Mouse (Mus musculus): ENCODE measurements around the gene Pcbd1. TPM values are rescaled to one million over a fixed set of nuclear protein-coding genes. Genes with fewer than 3 reads are reported as not detected.

The Pcbd1 gene
- polyA plus RNA-seq, 1 experiment = not detected

DNA sequence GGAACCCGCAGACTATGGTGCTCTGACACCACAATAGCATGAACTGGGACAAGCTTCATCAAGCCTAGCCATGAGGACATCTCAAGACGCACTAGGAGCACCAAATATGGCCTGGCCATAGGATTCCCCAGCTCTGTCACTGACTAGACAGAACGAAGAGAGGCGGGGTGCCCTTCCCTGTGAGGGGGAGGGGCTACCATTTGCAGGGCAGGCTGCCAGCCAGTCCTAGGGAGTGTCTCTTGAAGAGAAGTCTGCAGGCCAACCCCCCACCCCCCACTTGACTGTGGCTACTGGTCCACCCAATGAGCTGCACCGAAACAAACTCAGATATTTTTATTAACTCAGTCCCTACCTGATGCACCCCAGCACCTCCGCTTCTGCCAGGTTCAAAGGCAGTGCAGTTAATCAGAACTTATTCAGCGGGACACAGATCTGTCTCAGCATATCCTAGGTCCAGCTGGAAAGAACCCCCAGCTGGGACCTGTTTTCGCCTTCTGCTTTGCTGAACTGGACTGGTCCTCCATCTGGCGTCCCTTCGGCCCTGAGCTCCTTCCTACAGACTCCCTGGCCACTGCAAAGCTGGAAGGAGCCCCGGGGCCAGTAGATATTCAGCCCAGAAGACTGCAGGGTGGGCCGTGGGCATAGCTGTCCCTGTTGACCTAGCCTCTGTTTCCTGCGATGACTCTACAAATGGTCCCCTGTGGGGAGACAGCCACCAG is 23.7 kb upstream of the Pcbd1 start:
- TF ChIP-seq CTCF (IDR thresholded peaks at IDR 0.05; ENCODE audit: low read depth, low read length) = no peak
- TF ChIP-seq POLR2A (IDR thresholded peaks at IDR 0.05; ENCODE audit: borderline replicate concordance, low read depth, low read length) = no peak
- no peak overlapping the region for H3K4me3 ChIP-seq (ENCODE audit: insufficient read depth, low read length)
- H3K27ac ChIP-seq (ENCODE audit: insufficient read depth, low read depth, low read length) = no peak overlapping the region
- H3K4me1 ChIP-seq (ENCODE audit: control insufficient read depth, insufficient read depth, low read length) = peaks cover 5% of the 10 kb centered on the region; the same call in 1 of the 2 replicates

DNA sequence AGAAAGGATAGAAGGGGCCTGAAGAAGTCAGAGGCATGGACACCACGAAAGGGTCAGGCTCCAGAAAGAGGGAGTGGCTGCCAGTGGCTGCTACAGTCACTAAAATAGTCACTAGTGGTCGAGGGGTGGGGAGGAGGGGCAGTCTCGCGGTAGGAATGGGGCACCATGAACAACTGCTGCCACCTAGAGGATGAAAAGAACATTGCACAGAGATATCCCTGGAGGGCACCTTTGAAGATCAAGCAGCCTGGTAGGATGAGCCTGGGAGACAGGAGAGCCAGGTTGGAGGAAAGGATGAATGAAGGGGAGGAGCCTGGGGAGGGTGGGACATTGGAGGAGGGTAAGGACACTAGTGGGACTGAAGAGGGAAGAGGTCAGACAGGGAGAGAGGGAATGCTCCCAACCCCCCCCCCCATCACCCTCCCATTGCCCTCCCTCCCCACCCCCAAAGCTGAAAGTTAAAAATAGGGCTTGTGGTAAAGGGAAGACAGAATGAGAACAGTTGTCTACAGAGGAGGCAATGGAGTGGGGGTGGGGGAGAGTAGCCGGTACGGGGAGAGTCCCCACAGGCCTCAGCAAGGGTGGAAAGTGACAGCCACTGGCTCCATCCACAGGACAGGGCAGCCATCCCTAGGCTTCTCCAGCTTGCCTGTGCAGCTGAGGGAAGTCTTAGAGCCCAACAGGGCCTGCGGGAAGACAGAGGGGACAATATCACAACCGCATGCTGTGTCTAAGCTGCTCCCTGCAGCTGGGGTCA is 20.5 kb upstream of the Pcbd1 start:
- Histone ChIP-seq H3K4me3 (ENCODE audit: insufficient read depth, low read length) (no peak overlapping the region), H3K27ac (ENCODE audit: insufficient read depth, low read depth, low read length) (no peak overlapping the region), H3K4me1 (ENCODE audit: control insufficient read depth, insufficient read depth, low read length) (peaks cover 6% of the 10 kb centered on the region; the same call in 1 of the 2 replicates)
- TF ChIP-seq POLR2A (IDR thresholded peaks at IDR 0.05; ENCODE audit: borderline replicate concordance, low read depth, low read length) (no peak), CTCF (IDR thresholded peaks at IDR 0.05; ENCODE audit: low read depth, low read length) (peak; percentile 80; the same call in 1 of the 2 replicates)

DNA sequence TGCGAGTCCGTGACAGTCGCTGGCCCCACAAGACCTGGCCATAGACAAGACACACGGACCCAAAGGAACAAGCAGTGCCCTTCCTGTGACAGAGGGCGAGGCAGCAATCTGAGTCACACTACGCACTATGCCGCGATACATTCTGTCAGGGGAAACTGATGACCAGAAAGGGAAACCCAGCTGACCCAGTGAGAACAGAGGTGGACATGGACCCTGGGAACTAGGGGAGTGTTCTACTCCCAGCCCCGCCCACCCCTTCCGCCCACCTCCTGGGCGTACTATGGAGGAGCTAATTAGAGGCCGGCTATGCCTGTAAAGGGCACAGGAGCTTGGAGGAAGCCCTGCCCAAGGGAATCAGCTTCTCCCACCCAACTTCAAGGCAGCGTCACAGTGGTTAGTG is 19.9 kb upstream of the Pcbd1 start:
- H3K27ac ChIP-seq (ENCODE audit: insufficient read depth, low read depth, low read length) = no peak overlapping the region
- TF ChIP-seq CTCF (IDR thresholded peaks at IDR 0.05; ENCODE audit: low read depth, low read length) (no peak), POLR2A (IDR thresholded peaks at IDR 0.05; ENCODE audit: borderline replicate concordance, low read depth, low read length) (no peak)
- H3K4me1 ChIP-seq (ENCODE audit: control insufficient read depth, insufficient read depth, low read length) = peaks cover 6% of the 10 kb centered on the region; the same call in 1 of the 2 replicates
- no peak overlapping the region for H3K4me3 ChIP-seq (ENCODE audit: insufficient read depth, low read length)

DNA sequence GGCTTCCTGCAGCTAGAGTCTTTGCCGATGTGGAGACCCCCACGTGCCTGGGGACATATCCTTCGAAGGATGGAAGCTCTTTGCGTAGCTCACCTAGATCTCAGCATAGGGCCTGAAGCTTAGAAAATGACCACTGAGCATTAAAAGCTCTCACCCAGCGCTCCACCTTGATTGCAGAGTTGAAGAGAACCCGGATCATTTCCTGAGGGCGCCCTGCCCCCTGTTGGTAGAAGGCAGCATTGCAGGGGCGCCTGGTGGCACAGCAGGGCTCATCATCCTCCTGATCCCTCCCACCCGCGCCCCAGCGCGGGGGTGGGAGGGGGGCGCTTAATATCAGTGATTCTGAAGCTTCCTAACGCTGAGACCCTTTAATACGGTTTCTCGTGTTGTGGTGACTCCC is 16.8 kb upstream of the Pcbd1 start:
- H3K27ac ChIP-seq (ENCODE audit: insufficient read depth, low read depth, low read length) = no peak overlapping the region

DNA sequence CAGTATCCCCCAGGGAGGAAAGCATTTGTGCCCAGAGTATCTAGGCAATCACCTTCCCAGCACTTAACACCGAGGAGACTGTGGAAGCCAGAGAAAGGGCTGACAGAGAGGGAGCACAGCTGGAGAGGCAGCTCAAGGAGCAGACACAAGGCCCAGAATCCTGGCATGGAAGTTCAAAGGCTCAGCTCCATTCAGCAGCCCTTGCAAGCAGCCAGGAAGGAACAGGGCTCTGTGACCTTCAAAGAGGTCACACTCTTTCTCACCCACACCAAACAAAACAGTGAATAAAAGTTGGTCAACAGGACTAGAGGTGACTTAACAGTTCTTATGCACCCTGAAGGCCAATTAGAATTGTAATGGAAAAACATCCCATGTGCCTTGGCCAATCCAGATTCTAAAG is 14.5 kb upstream of the Pcbd1 start:
- Histone ChIP-seq H3K4me1 (ENCODE audit: control insufficient read depth, insufficient read depth, low read length) (0 out of 2 replicates have a peak, but pooled peaks cover 2% of the 10 kb centered on the region), H3K27ac (ENCODE audit: insufficient read depth, low read depth, low read length) (no peak overlapping the region), H3K4me3 (ENCODE audit: insufficient read depth, low read length) (no peak overlapping the region)
- no peak for TF ChIP-seq POLR2A (IDR thresholded peaks at IDR 0.05; ENCODE audit: borderline replicate concordance, low read depth, low read length)
- TF ChIP-seq CTCF (IDR thresholded peaks at IDR 0.05; ENCODE audit: low read depth, low read length) = no peak

More for the DNA sequence above, 16.8 kb upstream of the Pcbd1 start:
- peak; percentile 93 for TF ChIP-seq CTCF (IDR thresholded peaks at IDR 0.05; ENCODE audit: low read depth, low read length)
- TF ChIP-seq POLR2A (IDR thresholded peaks at IDR 0.05; ENCODE audit: borderline replicate concordance, low read depth, low read length) = no peak
- H3K4me1 ChIP-seq (ENCODE audit: control insufficient read depth, insufficient read depth, low read length) = peaks cover 2% of the 10 kb centered on the region; the same call in 1 of the 2 replicates
- H3K4me3 ChIP-seq (ENCODE audit: insufficient read depth, low read length) = no peak overlapping the region

DNA sequence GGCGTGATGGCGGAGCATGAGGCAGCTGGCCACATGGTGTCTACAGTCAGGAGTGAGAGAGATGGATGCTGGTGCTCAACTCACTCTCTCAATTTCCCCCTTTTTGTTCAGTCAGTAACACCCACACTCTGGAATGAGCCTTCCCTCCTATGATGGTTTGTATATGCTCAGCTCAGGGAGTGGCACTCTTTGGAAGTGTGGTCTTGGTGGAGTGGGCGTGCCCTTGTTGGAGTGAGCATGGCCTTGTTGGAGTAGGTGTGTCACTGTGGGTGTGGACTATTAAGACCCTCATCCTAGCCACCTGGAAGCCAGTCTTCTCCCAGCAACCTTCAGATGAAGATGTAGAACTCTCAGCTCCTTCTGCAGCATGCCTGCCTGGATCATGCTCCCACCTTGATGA is 13.5 kb upstream of the Pcbd1 start:
- Histone ChIP-seq H3K4me1 (ENCODE audit: control insufficient read depth, insufficient read depth, low read length) (0 out of 2 replicates have a peak, but pooled peaks cover 2% of the 10 kb centered on the region), H3K4me3 (ENCODE audit: insufficient read depth, low read length) (no peak overlapping the region), H3K27ac (ENCODE audit: insufficient read depth, low read depth, low read length) (no peak overlapping the region)
- no peak for TF ChIP-seq CTCF (IDR thresholded peaks at IDR 0.05; ENCODE audit: low read depth, low read length)
- TF ChIP-seq POLR2A (IDR thresholded peaks at IDR 0.05; ENCODE audit: borderline replicate concordance, low read depth, low read length) = no peak

DNA sequence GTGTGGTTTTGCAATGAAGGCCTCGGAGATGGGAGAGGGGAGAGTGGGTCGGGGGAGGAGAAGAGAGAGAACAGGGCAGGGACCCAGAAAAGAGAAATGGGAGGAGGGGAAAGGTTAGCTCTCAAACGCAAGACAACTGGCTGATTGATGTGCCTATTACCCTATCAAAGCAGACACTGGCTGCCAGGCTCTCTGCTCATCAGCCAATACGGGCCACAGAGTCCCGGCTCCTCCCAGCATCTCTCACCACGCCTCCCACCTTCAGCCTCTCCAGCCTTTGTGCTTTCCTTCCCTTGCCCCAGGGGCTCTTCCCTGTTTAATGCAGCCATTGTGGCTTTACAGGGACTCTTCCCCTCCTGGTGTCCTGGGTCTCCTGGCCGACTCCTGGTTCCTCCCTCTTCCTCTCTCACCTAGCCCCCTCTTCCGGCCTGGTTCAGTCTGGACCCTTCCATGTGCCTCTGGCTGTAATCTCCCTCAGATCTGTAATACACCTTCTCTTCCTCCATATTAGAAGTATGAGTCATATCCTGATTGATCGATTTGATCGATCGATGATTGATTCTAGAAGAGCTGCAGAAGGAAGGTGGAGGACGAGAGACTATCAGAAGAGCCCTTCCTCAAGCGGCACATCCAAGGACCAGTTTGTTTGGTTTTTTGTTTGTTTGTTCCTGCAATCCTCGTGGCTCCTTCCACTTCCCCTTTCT is 8.8 kb upstream of the Pcbd1 start:
- Histone ChIP-seq H3K4me3 (ENCODE audit: insufficient read depth, low read length) (no peak overlapping the region), H3K4me1 (ENCODE audit: control insufficient read depth, insufficient read depth, low read length) (no peaks in the 10 kb centered on the region), H3K27ac (ENCODE audit: insufficient read depth, low read depth, low read length) (no peak overlapping the region)
- TF ChIP-seq POLR2A (IDR thresholded peaks at IDR 0.05; ENCODE audit: borderline replicate concordance, low read depth, low read length) = no peak

DNA sequence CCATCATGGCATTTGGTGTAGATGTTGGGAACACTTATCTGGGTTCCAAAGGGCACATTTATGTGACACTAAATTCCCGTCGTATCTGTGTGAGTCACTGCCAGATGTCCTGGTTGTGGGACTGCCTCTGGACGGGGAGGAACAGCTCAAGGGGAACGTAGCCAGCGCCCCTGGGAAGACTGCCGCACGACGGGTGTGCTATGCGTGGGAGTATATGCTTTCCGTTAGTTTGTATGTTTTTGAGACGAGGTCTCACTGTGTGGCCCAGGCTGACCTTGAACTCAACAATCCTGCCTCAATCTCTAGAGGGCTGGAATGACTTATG is 8.2 kb upstream of the Pcbd1 start:
- Histone ChIP-seq H3K27ac (ENCODE audit: insufficient read depth, low read depth, low read length) (no peak overlapping the region), H3K4me3 (ENCODE audit: insufficient read depth, low read length) (no peak overlapping the region), H3K4me1 (ENCODE audit: control insufficient read depth, insufficient read depth, low read length) (no peaks in the 10 kb centered on the region)
- no peak for TF ChIP-seq POLR2A (IDR thresholded peaks at IDR 0.05; ENCODE audit: borderline replicate concordance, low read depth, low read length)
- no peak for TF ChIP-seq CTCF (IDR thresholded peaks at IDR 0.05; ENCODE audit: low read depth, low read length)

DNA sequence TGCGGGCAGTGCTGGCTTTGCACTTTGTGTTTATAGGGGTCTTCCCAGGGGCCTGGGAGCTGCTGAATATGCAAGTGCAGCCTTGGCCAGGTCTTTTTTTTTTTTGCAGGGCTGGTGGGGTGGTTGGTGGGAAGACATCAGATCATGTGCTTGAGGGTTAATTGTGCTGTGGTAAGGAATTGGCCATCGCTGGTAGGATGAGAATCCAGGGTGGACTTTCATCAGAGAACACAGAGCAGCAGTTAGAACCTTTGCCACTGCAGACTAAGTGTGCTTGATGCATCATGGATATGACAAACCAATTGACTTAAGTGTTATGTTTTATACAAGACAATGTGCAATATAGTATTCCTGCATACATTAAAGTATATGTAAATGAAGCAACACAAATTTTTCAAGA is 3.8 kb upstream of the Pcbd1 start:
- TF ChIP-seq POLR2A (IDR thresholded peaks at IDR 0.05; ENCODE audit: borderline replicate concordance, low read depth, low read length) = no peak
- TF ChIP-seq CTCF (IDR thresholded peaks at IDR 0.05; ENCODE audit: low read depth, low read length) = no peak
- Histone ChIP-seq H3K4me1 (ENCODE audit: control insufficient read depth, insufficient read depth, low read length) (no peaks in the 10 kb centered on the region), H3K27ac (ENCODE audit: insufficient read depth, low read depth, low read length) (no peak overlapping the region), H3K4me3 (ENCODE audit: insufficient read depth, low read length) (no peak overlapping the region)

DNA sequence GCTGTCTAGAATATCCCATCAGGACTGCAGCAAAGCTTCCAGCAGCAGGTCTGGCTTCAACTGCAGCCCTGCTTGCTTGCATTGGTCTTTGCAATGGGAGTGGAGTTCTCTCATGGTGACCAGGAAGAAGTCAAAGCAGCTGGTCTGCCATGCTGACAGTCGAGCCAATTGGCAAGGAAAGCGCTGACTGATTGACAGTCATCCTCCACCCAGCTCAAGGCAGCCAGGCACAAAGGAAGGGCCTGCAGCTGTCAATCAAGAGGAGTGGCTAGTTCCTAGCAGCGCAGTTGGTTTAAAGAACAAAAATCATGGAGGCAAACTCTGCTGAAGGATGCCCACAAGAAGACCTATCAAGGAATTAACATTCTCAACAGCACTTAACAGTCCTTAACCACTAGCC is 2.6 kb upstream of the Pcbd1 start:
- no peak overlapping the region for H3K4me3 ChIP-seq (ENCODE audit: insufficient read depth, low read length)

More for the DNA sequence above, 2.6 kb upstream of the Pcbd1 start:
- no peak for TF ChIP-seq CTCF (IDR thresholded peaks at IDR 0.05; ENCODE audit: low read depth, low read length)
- TF ChIP-seq POLR2A (IDR thresholded peaks at IDR 0.05; ENCODE audit: borderline replicate concordance, low read depth, low read length) = no peak
- Histone ChIP-seq H3K27ac (ENCODE audit: insufficient read depth, low read depth, low read length) (no peak overlapping the region), H3K4me1 (ENCODE audit: control insufficient read depth, insufficient read depth, low read length) (no peaks in the 10 kb centered on the region)
